Mouse (Mus musculus) B cell, adult 2 months (primary cell): ENCODE data around the gene Pgap3.
"Not testable (repeated sequence)": the region's sequence is repeated elsewhere in the genome, so short reads cannot be mapped to it uniquely, and the experiment has no call there.

Source experiments
- DNase-seq, 2 experiments: peaks; one replicate each; pipeline ENCODE4 v3.0.0; 2022

The Pgap3 gene

DNA sequence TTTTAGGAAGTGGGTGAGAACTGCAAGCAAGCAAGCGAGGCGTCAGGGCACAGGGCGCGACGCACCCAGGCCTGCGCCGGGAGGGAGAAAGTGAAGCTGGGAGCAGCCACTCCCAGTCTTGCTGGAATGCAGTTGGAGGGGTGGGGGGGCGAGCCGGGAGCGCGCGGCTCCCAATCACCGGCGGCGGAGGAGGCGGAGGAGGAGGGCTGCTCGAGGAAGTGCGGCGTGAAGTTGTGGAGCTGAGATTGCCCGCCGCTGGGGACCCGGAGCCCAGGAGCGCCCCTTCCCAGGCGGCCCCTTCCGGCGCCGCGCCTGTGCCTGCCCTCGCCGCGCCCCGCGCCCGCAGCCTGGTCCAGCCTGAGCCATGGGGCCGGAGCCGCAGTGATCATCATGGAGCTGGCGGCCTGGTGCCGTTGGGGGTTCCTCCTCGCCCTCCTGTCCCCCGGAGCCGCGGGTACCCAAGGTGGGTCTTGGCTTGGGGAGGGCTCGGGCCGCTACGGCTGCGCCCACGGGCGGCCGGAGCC is 12.0 kb upstream of the Pgap3 start, which contains the start of gene Erbb2:
TSS of gene Erbb2 (plus strand) at position 198 of the 524 bp plus-strand sequence.
- peak; percentile 13 to 29 for DNase-seq

DNA sequence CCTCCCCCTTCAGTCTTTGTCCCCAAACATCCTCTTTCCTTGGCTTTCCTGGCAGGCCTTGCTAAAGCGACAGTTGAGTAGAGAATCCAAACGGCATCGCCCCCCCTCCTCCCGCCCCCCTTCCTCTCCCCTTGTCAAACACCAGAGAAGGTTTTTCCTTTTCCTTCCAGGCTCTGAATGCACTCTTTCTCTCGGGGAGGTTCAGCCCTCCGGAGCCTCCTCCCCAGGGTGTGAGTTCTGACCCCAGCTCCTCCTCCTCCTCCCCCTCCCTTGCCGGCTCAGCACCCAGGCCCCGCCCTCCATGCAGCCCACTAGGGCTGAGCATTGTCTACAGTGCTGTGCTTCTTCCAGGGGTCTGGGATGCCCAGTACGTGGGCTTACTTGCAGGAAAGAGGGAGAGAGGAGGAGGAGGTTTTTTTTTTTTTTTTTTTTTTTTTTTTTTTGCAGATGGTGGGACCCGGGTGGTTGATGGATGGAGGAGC is 9.1 kb upstream of the Pgap3 start:
- no peak for DNase-seq

DNA sequence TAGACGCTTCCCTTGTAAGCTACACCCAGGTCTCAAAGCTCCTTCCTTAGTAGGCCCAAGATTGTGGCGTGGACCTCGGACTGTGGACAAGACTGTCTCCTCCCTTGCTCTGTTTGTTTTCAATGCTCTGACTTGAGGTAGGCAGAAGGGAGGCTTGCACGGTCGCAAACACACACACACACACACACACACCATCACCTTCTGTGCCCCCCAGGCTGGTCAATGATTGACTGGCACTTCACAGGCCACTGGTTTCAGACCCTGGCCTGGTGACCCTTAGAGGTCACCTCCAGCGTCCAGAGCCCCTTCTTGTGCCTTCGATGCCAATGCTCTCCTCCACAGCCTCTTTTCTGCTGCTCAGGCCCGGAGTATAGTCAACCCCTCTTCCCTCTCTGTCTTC is 8.6 kb upstream of the Pgap3 start:
- DNase-seq, result no peak

DNA sequence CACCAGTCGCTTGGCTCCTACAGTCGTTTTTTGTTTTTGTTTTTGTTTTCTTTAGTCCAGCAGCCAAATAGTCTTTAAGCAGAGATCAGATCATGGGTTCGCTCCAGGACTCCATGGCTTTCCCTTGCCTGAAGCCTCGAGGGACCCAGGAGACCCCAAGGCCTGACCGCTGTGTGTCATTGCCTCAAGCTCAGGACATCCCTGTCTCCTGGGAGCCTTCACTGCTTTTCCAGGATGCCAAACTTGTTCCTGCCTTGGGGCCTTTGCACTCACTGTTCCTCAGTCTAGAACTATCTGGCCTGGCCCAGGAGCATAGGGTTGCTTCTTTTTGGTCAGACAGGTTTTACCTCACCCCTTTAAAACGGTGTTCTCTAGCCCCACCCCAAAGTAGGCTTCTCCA is 6.3 kb upstream of the Pgap3 start:
- DNase-seq, result no peak

DNA sequence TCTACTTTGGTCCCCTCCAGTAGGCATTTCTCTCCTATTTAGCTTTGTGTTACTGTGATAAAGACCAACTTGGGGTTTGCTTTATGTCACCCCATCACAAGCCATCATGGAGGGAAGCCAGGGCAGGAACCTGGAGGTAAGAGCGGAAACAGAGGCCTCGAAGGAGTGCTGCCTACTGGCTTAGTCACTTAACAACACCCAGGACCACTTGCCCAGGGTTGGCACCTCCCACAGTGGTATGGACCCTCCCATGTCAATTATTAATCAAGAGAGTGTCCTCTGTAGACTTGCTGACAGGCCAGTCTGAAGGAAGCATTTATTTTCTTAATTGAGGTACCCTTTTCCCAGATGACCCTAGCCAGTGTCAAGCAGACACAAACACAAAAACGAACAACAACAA is 526 bp upstream of the Pgap3 start:
- DNase-seq, result peak in 1 of 2 experiments; percentile 27

DNA sequence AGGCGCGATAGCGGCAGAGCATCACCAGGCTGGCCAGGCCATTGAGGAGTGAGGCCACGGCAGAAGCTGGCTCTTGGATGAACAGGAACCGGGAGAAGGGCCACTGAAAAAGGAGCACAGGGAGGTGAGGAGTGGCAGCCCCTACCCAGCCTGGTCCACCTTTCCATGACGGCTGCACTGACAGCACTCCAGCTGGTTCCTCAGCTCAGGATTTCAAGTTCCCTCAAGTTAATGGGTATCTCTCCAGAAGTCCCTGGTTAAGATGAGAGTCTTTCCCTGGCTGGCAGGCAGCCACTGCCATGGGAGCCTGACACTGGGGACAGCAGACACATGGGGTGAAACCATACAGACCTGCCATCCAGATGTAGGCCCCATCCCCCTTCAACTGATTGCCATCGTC is 2.3 kb downstream of the Pgap3 start:
- no peak for DNase-seq

DNA sequence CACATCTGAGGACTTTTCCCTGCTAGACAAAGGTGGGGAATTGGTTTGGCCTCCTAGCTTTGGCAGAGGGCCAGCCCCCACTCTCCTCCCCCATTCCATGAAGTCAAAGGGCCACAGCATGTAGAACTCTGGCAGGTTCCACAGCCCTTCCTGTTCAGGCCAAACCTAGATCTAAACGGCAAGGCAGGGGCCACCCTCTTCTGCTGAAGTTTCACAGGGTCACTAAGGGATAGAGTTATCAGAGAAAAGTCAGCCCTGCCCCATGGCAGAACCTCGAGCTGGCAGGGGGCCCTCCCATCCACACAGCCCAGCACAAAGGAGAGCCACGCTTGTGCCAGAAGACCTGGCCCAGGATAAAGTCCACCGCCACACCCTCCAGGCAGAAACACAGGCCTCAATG is 5.2 kb downstream of the Pgap3 start:
- DNase-seq, result no peak

DNA sequence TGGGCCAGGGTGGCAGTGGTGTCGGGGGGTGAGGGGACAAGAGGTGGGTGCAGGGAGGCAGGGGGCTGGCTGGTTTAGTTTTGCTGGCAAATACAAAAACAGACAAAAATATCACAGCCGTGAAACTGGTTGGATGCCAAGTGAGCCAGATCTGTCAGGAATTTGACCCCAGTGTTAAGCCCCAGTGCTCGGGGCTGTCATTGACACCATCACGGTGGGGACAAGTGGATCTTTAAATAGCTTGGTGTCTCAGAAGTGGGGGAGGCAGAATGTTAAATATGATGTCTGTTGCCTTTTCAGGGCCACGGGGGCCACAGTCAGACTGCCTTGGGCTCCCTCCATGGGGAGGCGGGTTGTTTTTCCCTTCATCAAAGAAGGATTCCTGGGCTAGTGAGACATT is 6.0 kb downstream of the Pgap3 start:
- no peak for DNase-seq

DNA sequence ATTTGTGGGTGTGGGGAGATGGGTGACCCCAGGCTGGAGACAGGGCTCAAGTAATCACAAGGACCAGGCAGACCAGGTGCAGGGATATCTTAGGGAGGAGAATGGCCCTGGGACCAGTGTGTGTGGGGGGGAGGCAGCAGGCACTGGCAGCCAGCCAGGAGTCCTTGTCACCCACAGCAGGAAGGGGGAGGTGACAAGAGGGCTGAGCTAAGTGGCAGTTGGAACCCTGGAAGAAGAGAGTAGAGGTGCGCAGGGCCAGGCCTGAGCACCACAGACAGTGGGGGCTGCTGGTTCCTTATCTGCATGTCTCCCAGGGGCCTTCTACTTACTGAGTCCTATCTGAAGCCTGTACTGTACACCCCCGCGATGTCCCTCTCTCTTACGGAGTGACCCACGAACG is 7.0 kb downstream of the Pgap3 start:
- DNase-seq, result no peak

DNA sequence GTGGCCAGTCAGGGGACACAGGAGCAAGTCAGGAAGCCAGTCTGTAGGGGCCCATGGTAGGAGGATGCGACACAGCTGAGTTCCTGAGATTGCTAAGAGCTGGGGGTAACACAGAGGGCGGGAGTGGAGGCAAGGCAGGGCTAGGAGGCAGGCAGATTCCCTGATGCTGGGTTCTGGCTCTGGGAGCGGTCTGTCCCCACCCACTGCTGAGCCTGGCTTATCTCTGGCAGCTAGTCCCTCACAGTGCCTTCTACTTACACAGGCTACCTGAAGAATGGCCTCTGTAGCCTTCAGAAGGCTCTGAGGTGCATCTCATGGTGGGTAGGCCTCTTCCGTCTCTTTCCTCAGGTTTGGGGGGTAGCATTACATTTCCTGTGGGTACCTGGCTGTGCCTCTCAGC is 7.6 kb downstream of the Pgap3 start:
- DNase-seq, result no peak

DNA sequence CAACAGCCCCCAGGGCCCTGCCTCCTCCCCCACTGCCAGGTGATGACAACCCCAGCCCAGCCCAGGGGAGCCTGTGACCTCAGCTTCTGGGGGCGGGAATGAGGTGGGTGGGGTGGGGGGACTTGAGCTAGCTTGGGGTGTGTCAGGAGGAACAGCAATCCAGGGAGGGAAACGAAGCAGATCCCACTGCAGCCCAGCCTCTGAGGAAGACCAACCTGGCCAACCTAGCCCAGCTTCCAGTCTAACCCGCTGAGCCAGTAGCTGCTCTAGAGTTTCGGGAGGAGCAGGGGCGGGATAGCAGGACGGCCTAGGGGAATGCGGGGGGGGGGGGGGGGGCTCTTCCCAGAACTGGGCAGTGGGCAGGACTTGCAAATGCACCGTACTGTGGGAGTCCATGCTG is 8.3 kb downstream of the Pgap3 start:
- no peak for DNase-seq

DNA sequence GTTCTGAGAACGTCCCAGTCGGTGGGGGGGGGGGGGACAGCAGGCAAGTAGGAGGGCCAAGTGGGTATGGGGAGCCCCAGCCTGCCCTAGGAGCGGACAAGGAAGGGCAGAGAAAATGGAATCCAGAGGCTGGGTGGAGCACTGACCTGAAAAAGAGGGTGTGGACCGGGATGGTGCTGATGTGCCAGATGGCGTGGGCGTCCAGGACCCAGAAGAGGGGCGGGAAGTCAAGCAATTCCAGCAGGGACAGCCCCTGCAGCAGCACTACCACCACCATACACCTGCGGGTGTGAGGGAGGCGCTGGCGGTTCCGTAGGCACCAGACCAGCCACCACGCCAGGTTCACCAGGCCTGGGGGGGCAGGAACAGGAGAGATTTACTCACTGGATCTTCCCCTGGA is 10.1 kb downstream of the Pgap3 start:
- DNase-seq, result no peak

DNA sequence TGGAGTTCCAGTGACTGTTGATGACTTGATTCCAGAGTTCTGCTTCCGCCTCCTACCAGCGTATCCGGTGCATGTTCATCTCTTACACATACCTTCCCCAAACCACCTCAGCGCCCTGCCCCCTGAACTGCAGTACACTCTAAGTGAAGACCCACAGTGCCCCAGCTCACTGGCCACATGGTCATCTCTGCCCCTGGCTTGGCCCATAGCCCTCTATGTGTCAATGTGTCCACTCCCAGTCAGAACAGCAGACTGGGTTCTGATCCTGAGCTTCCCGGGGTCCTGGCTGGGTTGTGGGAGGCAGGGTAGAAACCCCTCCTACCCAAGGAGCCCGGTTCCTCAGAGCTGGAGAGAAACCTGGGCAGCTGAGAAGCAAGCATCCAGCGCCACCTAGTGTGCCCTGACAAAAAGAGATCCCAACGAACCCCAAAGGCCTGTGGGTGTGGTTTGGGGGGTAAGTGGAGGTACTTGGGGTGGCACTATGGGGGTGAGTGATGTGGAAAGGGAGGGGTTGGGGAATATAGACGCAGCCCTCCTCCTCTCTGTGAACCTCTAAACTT is 11.0 kb downstream of the Pgap3 start:
- peak; percentile 54 to 56 for DNase-seq

DNA sequence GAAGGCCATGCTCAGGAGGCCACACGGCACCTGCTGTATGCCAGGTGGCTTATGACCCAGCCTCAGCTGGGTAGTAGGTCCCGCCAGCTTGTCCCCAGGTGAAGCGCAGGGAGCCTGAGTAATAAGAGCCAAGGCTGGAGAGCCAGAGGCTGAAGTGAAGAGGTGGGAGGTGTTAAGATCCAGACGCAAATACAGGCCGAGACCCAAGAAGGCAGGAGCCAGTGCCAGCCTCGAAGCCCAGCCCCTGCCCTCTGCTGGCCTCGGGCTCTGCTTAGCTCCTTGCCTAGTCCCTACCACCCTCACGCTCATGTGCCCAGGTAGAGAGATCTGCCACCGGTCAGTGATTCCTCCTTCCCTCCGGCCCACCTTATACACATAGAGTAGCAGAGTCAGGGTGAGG is 12.0 kb downstream of the Pgap3 start:
- no peak for DNase-seq

DNA sequence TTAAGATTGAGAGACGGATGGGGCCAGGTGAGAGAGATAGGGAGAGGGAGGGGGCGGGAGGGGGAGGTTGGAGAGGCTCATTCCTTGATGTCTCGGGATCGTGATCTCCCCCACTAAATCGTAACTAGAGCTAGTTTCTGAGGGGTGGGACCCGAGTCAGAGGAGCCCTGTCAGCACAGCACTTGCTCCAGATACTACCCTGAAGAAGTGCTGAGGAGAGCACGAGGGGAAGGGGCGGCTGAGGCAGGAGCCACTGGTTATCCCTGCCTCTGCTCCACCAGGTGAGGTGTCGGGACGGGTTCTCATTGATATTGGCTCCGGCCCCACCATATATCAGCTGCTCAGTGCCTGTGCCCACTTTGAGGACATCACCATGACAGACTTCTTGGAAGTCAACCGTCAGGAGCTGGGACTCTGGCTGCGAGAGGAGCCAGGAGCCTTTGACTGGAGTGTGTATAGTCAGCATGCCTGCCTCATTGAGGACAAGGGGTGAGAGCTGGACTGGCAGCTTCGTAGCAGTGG is 13.2 kb downstream of the Pgap3 start:
- DNase-seq, result no peak

DNA sequence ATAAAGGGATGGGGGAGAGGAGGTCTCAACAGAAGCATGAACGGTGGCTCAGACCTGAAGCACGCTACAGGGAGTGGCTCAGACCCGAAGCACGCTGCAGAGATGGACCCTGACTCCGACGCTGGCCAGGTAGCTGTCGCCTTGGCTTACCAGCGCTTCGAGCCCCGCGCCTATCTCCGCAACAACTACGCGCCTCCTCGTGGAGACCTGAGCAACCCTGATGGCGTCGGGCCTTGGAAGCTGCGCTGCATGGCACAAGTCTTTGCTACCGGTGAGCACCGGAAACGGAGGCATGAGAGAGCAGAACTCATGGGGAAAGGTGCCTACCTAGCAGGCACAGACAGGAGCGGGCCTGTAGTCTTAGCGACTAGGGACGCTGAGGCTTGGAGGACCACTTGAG is 13.7 kb downstream of the Pgap3 start:
- DNase-seq, result no peak

DNA sequence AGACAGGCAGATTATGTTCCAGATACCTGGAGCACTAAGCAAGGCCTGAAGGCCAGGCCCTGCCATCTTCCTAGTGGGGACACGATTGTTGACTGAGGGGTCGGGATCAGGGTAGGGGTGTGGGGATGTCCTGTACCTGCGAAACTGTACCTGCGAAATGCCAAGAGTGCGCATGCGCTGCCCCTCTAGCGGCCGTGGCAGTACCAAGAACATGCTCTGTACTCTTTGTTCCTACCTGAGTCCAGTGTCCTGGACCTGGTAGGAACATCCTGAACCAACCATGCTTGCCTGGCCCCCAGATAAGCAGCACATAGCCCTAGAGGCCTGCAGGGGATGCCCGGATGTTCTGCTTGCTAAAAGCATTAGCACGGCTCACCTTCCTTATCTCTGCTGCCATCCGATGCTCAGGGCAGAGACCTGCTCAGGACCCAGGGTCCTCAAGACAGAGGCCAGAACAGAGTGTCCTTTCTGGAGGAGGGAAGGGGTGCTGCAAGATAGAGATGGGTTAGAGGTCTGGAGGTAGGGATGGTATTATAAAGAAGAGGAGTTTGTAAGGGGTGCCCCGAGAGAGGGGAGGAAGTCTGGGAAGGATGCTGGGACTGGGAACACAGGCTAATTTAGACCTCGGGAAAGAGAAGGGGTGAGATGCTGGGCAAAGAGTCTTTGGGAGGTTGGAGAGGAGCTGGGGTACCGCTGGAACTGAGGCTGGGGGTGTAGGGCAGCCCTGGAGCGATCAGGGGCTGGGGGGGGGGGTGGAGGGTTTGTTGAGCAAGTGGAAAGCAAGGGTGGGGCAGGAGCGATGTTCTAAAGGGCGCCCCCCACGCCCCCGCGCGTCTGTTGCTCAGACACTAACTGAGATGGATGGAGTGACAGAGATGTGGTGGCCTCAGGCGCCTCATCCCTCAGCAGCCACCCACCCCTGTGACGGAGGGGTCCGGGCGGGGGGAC is 14.4 kb downstream of the Pgap3 start, which contains the start of gene Pnmt:
TSS of gene Pnmt (plus strand) at position 813 of the 948 bp plus-strand sequence.
- DNase-seq, result no peak

DNA sequence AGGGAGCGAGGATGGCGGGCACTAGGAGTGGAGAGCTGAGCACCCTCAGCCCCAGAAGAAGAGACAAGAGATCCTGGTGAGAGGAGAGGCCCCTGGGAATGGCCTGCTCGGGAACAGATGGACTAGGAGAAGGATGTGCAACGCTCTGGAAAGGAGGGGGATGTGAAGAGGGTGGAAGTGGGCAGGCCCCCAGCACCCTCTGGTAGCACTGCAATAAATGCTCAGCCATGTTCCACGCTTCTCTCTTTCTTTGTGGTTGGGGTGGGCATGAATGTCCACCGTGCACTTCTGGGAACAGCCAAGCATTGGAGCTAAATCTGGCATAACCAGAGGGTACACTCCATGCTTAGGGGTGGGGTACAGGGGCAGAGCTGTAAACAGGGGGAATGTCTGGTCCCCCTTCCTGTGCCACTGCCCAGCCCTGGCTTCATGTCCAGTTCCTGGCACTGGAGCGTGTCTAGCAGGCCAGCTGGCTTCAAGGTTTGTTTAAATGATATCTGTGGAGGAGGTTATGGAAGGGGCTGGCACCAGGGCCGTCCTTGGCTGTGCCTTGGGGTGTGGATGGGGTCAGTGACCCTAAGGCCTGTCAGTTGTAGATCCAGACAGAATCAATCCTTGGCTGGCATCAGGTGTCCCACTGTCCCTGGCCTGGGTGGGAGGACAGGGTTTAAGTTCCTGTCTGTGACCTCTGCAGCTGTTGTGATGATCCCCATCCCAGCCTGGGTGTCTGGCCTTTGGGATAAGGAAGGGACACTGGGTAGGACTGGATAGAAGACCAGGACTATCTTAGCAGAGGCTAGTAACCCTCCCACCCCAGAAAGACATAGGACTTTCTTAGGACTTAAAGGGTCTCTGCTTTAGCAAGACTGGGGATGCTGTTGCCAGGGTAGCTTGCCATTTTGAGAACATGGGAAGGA is 15.3 kb downstream of the Pgap3 start:
- DNase-seq, result no peak

DNA sequence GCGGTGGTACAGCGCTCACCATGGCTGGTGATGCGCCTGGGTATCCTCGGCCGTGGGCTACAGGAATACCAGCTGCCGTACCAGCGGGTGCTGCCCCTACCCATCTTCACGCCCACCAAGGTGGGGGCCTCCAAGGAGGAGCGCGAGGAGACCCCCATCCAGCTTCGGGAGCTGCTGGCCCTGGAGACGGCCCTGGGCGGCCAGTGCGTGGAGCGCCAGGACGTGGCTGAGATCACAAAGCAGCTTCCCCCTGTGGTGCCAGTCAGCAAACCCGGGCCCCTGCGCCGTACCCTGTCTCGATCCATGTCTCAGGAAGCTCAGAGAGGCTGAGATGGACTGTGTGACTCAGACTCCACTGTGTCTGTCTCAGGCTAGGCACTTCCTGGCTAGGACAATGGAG is 16.1 kb downstream of the Pgap3 start:
- no peak for DNase-seq

DNA sequence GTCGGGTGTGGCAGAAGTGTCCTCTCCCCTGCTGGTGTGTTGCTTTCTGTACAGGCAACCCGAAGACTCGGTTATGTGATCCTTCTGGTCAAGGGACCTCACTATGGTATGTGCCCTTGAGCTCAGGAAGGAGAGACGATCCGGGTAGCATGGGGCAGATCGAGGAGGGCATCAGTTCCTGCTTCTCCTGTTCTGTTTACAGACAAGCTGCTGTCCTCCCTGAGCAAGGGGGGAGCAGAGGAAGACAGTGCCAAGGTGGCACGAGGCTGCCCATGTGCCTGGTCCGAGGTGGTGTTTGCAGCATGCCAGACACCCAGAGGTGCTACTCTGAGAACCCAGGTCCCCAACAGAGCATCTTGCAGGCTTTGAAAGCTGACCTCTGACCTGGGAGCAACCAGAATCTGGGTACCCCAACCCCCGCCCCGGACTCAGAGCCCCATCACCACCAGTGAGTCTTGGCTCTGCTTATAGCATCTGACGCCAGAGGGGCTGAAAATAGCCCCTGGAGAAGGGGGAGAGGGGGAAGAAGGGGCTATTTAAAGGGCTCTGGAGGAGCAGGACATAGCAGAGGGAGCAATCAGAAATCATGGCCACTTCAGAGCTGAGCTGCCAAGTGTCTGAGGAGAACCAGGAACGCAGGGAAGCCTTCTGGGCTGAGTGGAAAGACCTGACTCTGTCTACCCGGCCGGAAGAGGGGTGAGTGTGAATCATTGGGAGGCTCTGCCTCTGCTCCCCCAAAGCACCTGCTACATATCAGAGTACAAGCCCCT is 16.8 kb downstream of the Pgap3 start, which contains the start of gene Tcap:
TSS of gene Tcap (plus strand) at position 551 of the 770 bp plus-strand sequence.
- no peak for DNase-seq

DNA sequence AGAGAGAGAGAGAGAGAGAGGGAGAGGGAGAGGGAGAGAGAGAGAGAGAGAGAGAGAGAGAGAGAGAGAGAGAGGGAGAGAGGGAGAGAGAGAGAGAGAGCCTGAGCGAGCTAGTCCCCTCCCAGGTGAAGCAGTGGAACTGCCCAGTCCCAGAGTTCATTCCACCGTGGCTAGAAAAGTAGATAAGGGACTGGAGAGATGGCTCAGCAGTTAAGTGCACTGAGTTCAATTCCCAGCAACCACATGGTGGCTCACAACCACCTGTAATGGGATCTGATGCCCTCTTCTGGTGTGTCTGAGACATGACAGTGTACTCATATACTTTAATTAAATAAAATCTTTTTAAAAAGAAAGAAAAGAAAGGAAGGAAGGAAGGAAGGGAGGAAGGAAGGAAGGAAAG is 17.9 kb downstream of the Pgap3 start:
- not testable (repeated sequence) for DNase-seq

DNA sequence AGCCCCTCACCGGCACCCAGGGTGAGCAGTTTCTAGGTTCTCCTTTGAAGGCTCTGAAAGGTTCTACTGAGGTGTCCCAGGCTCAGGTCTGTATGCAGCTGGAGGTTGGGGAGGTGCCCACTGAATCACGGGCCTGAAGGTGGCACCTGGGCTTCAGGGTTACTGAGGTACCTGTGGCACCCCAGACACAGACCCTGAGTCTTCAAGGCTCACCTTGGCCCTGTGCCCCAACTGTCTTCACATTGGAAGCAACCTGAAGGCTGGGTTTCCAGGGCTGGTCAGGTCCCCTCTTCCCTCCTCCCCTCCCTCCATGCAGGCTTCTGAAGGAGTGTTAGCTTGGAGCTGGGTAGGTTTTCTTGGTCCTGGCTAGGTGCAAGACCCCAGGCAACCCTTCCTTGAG is 18.6 kb downstream of the Pgap3 start:
- no peak for DNase-seq
